Mouse (Mus musculus) spleen, adult 12 weeks (tissue): ENCODE results near the gene Palm3.

Experiments used
- DNase-seq: peaks from one replicate; pipeline ENCODE4 v3.0.0; 2022; ENCODE audit warnings: low spot score

Palm3 gene

DNA sequence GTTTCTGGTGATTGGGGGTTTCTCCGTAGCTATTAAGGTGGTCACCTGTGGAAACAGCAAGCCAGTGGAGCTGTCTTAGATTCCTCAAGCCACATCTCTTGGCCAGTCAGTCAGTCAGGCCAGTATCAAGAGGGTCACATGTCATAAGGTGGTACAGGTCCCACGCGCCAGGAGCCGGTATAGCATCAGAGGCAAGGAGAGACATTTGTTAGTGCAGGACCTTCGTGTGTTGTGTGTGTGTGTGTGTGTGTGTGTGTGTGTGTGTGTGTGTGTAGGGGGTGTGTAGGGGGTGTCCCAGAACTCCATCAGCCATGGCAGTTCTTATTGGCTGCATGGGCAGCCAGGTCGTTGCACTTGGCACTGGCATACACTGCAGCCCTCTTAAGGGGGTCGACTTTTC lies 46.6 kb downstream of the Palm3 start:
- no peak for DNase-seq

- DNase-seq = no peak
Observed at GRCm38 (mm10) chr8:84068316-84069035, 47.2 kb downstream of the Palm3 start.

GRCm38 (mm10) chr8:84069169-84069568 lies 47.9 kb downstream of the Palm3 start:
- no peak for DNase-seq

DNA sequence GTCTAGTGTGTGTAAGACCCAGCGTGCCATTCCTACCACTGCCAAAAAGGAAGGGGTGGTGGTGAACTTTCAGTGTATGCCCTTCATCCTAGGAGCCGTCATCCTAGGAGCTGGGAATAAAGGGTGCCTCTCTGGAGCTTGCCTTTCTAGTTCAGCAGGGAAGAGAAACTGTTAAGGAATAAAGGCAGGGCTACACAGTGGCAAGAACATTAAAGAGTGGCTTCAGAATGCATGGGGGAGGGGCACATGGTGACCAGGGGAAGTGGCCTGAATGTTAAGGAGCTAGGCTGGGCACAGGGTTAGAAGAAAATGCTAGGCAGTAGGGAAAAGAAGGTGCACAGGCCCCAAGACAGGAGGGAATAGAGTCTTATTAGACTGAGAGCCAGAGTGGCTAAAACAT lies 48.5 kb downstream of the Palm3 start:
- no peak for DNase-seq

GRCm38 (mm10) chr8:84070241-84070640 lies 49.0 kb downstream of the Palm3 start:
- DNase-seq = no peak

- no peak for DNase-seq
Observed at GRCm38 (mm10) chr8:84070667-84071066, 49.4 kb downstream of the Palm3 start.

- no peak for DNase-seq
Observed at GRCm38 (mm10) chr8:84071921-84072320, 50.6 kb downstream of the Palm3 start.

- no peak for DNase-seq
Observed at GRCm38 (mm10) chr8:84072321-84072720, 51.0 kb downstream of the Palm3 start.

DNA sequence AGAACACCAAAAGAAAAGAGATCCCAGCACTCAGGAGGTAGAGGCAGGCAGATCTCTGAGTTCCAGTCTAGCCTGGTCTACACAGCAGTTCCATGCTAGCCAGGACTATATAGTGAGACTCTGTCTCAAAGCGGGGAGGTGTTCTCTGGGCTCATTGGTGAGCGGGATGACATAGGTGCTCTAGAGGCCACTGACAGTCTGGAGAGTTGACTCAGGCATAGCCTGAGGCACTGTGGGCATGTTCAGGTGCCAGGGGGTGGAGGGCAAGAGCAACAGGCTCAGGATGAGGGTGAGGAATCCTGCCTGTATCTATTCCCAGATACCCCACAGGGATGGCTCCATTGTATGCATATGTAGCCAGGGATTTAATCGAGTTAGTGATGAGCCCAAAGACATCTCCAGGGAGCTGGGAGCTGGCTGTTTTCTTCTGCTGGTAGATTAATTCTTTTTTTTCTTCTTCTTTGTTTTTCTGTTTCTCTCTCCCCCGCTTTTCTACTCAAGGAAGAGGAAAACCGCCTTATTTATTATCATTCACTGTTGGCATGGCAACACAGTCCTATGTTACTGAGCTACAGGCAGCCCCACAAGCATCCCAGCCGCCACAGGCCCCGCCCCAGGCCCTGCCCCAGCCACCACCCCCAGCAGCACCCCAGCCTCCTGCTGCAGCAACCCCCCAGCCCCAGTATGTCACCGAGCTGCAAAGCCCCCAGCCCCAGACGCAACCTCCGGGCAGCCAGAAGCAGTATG lies 52.1 kb downstream of the Palm3 start:
- DNase-seq = no peak

- no peak for DNase-seq
Observed at GRCm38 (mm10) chr8:84076412-84076811, 55.1 kb downstream of the Palm3 start.

DNA sequence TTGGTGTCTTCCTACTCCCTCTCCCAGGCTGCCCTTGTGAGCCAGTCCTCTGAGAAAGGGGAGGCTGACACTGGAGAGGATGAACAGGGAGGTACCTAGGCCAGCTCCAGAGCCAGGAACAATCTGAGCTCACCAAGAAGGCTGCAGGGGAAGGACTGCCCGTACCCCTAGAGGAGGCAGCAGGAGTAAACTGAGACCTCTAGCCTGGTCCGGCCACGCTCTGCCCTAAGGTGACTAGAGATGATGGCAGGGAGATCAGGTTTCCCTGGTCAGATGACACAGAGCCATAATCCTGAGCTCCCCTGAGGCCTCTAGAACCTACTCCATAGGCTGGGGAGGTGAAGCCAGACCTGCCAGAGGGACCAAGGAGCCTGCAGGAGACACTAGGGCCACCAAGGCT lies 55.6 kb downstream of the Palm3 start:
- DNase-seq = no peak

DNA sequence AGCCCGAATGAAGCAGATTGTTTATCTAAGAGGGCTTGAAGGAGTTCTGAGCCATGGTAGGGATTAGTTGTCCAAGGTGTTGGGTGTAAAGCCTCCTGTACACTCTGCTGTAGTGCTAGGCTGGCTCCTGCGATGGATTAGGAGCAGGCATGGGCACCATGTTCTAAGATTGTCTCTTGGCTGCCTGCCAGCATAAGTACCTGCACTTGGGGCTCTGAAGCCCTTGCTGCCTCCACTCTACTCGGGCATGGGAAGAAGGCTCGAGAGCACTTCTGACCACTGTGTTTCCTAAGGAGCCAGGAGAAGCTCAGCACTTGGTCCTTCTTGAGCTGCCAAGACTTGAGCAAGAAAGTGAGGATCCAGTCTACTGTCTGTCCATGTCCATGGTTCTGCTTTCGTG lies 57.9 kb downstream of the Palm3 start:
- DNase-seq = no peak
